Mouse (Mus musculus): ENCODE results near the gene Cbln3. TPM values are rescaled to one million over a fixed set of nuclear protein-coding genes. Genes with fewer than 3 reads are reported as not detected.

Gene Cbln3
- total and polyA plus RNA-seq, 2 experiments from 2014 or later = 0.43 to 0.66 TPM

- DNase-seq (ENCODE audit: low spot score) (peak; percentile 90), ATAC-seq (ENCODE audit: low FRiP score) (peak; percentile 88)
- Histone ChIP-seq H3K4me1 (ENCODE audit: insufficient read depth, low read length) (peaks cover 4% of the 10 kb centered on the region), H3K9me3 (ENCODE audit: low read length) (no peaks in the 10 kb centered on the region), H3K4me3 (ENCODE audit: low read depth, low read length) (peak within 1 kb of the TSS; percentile 86), H3K27ac (ENCODE audit: low read depth, low read length) (peak within 1 kb of the TSS; percentile 60), H3K4me2 (ENCODE audit: low read depth, low read length, poor library complexity, severe bottlenecking) (peak within 1 kb of the TSS; percentile 86), H3K9ac (replicated peaks; ENCODE audit: low read length, poor library complexity, severe bottlenecking) (peak within 1 kb of the TSS; percentile 80), H3K36me3 (ENCODE audit: insufficient read depth, low read length) (peaks cover 16% of the 10 kb centered on the region), H3K27me3 (ENCODE audit: insufficient read depth, low read length) (no peaks in the 10 kb centered on the region)
- WGBS = 0% methylated on average over 26 of the region's 30 CpGs
- 0 out of 2 replicates have a peak, but pooled peaks have one; percentile 1 for TF ChIP-seq CTCF (IDR thresholded peaks at IDR 0.05)
These were observed 521 bp upstream of the Cbln3 start, which contains the start of gene Khnyn for GRCm38 (mm10) chr14:55884713-55885113. Gene Khnyn (plus strand): TSS chr14:55884947.

- DNase-seq (ENCODE audit: low spot score) (no peak), ATAC-seq (ENCODE audit: low FRiP score) (no peak)
- WGBS = 95% methylated on average over 12 of the region's 12 CpGs
- no peak overlapping the region for H3K4me2 ChIP-seq (ENCODE audit: low read depth, low read length, poor library complexity, severe bottlenecking)
- peaks cover 16% of the 10 kb centered on the region for H3K36me3 ChIP-seq (ENCODE audit: insufficient read depth, low read length)
- no peak overlapping the region for H3K4me3 ChIP-seq (ENCODE audit: low read depth, low read length)
- H3K4me1 ChIP-seq (ENCODE audit: insufficient read depth, low read length) = peaks cover 4% of the 10 kb centered on the region
- H3K27ac ChIP-seq (ENCODE audit: low read depth, low read length) = no peak overlapping the region
- no peaks in the 10 kb centered on the region for H3K9me3 ChIP-seq (ENCODE audit: low read length)
- H3K27me3 ChIP-seq (ENCODE audit: insufficient read depth, low read length) = no peaks in the 10 kb centered on the region
- no peak overlapping the region for H3K9ac ChIP-seq (replicated peaks; ENCODE audit: low read length, poor library complexity, severe bottlenecking)
- no peak for TF ChIP-seq CTCF (IDR thresholded peaks at IDR 0.05)
These were observed 529 bp downstream of the Cbln3 start for GRCm38 (mm10) chr14:55883663-55884062.

DNA sequence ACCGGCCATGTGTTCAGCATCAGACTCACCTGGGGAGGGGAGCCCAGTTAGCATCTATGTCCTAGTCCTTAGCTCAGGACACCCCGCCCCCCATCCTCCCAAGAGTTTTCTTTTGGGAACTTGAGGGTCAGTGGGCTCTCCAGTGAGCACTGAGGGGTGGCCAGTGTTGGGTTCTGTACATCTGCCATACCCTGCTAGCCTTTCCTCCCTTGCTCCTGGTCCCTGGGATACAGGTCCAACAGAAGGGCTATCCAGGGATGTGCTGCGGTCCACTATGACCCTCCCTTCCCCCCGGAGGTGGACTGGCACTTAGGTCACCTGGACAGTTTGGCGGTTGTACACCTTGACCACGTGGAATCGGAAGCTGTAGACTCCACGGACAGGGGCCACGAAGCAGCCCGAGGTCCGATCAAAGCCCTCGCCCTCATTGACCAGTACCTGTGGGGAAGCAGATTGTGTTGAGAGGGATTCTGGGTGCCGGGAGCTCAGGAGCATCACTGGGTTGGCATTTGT, 987 bp downstream of the Cbln3 start:
- Histone ChIP-seq H3K36me3 (ENCODE audit: insufficient read depth, low read length) (peaks cover 13% of the 10 kb centered on the region), H3K9ac (replicated peaks; ENCODE audit: low read length, poor library complexity, severe bottlenecking) (no peak overlapping the region), H3K27me3 (ENCODE audit: insufficient read depth, low read length) (no peaks in the 10 kb centered on the region), H3K27ac (ENCODE audit: low read depth, low read length) (no peak overlapping the region), H3K4me1 (ENCODE audit: insufficient read depth, low read length) (peaks cover 4% of the 10 kb centered on the region), H3K4me3 (ENCODE audit: low read depth, low read length) (no peak overlapping the region), H3K9me3 (ENCODE audit: low read length) (no peaks in the 10 kb centered on the region), H3K4me2 (ENCODE audit: low read depth, low read length, poor library complexity, severe bottlenecking) (no peak overlapping the region)
- 94% methylated on average over 13 of the region's 13 CpGs for WGBS
- DNase-seq (ENCODE audit: low spot score) (no peak), ATAC-seq (ENCODE audit: low FRiP score) (no peak)
- no peak for TF ChIP-seq CTCF (IDR thresholded peaks at IDR 0.05)

GRCm38 (mm10) chr14:55882171-55882641, 2.0 kb downstream of the Cbln3 start:
- Histone ChIP-seq H3K36me3 (ENCODE audit: insufficient read depth, low read length) (peaks cover 4% of the 10 kb centered on the region), H3K4me3 (ENCODE audit: low read depth, low read length) (no peak overlapping the region), H3K4me2 (ENCODE audit: low read depth, low read length, poor library complexity, severe bottlenecking) (no peak overlapping the region), H3K9me3 (ENCODE audit: low read length) (no peaks in the 10 kb centered on the region), H3K27ac (ENCODE audit: low read depth, low read length) (no peak overlapping the region), H3K9ac (replicated peaks; ENCODE audit: low read length, poor library complexity, severe bottlenecking) (no peak overlapping the region), H3K27me3 (ENCODE audit: insufficient read depth, low read length) (no peaks in the 10 kb centered on the region), H3K4me1 (ENCODE audit: insufficient read depth, low read length) (peaks cover 4% of the 10 kb centered on the region)
- 70% methylated on average over 6 of the region's 6 CpGs for WGBS
- TF ChIP-seq CTCF (IDR thresholded peaks at IDR 0.05) = no peak
- ATAC-seq (ENCODE audit: low FRiP score) (no peak), DNase-seq (ENCODE audit: low spot score) (no peak)

- no peak overlapping the region for H3K27ac ChIP-seq (ENCODE audit: low read depth, low read length)
- 79% methylated on average over 8 of the region's 8 CpGs for WGBS
- no peak overlapping the region for H3K4me2 ChIP-seq (ENCODE audit: low read depth, low read length, poor library complexity, severe bottlenecking)
- H3K4me1 ChIP-seq (ENCODE audit: insufficient read depth, low read length) = peaks cover 4% of the 10 kb centered on the region
- H3K36me3 ChIP-seq (ENCODE audit: insufficient read depth, low read length) = no peaks in the 10 kb centered on the region
- no peak for TF ChIP-seq CTCF (IDR thresholded peaks at IDR 0.05)
- no peaks in the 10 kb centered on the region for H3K27me3 ChIP-seq (ENCODE audit: insufficient read depth, low read length)
- H3K9me3 ChIP-seq (ENCODE audit: low read length) = no peaks in the 10 kb centered on the region
- H3K4me3 ChIP-seq (ENCODE audit: low read depth, low read length) = no peak overlapping the region
- H3K9ac ChIP-seq (replicated peaks; ENCODE audit: low read length, poor library complexity, severe bottlenecking) = no peak overlapping the region
- DNase-seq (ENCODE audit: low spot score) (no peak), ATAC-seq (ENCODE audit: low FRiP score) (no peak)
These were observed 3.2 kb downstream of the Cbln3 start for GRCm38 (mm10) chr14:55880982-55881381.

DNA sequence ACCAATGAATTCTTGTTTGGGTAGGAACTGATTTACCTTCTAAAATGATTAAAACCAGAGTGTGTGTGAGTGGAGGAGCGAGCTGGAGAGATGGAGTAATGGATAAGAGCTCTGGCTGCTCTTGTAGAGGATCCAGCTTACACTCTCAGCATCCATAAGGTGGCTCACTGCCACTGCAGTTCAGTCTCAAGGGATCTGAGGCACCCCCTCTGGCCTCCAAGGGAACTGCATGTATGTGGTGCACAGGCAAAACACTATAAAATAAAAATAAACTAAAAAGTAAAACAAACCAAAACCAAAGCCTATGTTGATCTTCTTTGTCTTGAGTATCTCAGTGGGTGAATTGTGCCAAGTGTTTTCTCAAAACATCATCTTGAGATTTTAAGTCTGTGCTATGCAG, 4.6 kb downstream of the Cbln3 start:
- H3K9ac ChIP-seq (replicated peaks; ENCODE audit: low read length, poor library complexity, severe bottlenecking) = no peak overlapping the region
- no peaks in the 10 kb centered on the region for H3K27me3 ChIP-seq (ENCODE audit: insufficient read depth, low read length)
- peaks cover 4% of the 10 kb centered on the region; the same call in 1 of the 2 replicates for H3K4me1 ChIP-seq (ENCODE audit: insufficient read depth, low read length)
- 30% methylated on average over 1 of the region's 1 CpGs for WGBS
- DNase-seq (ENCODE audit: low spot score) = peak; percentile 86
- no peak overlapping the region for H3K4me3 ChIP-seq (ENCODE audit: low read depth, low read length)
- peak; percentile 87 for TF ChIP-seq CTCF (IDR thresholded peaks at IDR 0.05)
- 0 out of 2 replicates have a peak, but pooled peaks have one; percentile 38 for ATAC-seq (ENCODE audit: low FRiP score)
- no peaks in the 10 kb centered on the region for H3K9me3 ChIP-seq (ENCODE audit: low read length)
- no peaks in the 10 kb centered on the region for H3K36me3 ChIP-seq (ENCODE audit: insufficient read depth, low read length)
- no peak overlapping the region for H3K4me2 ChIP-seq (ENCODE audit: low read depth, low read length, poor library complexity, severe bottlenecking)
- H3K27ac ChIP-seq (ENCODE audit: low read depth, low read length) = no peak overlapping the region
